Mouse (Mus musculus) small intestine, adult 2 months (tissue): ENCODE data around the gene Ecd.

ENCODE experiments used
- CTCF ChIP-seq: fragments of 200-500 bp; IDR thresholded peaks from 2 replicates; pipeline ENCODE4 v1.5.1; 2012; ENCODE audit warnings: low read depth, mild to moderate bottlenecking, control low read depth, inconsistent platforms, low read length, moderate library complexity, mixed read lengths; ENCODE audit not compliant: insufficient replicate concordance, insufficient read length; ENCODE audit errors: extremely low read depth
- POLR2A ChIP-seq: fragments of 200-500 bp; IDR thresholded peaks from 2 replicates; pipeline ENCODE4 v1.6.1; 2012; ENCODE audit warnings: low read depth, mild to moderate bottlenecking, control low read depth, inconsistent platforms, low read length, moderate library complexity

DNA sequence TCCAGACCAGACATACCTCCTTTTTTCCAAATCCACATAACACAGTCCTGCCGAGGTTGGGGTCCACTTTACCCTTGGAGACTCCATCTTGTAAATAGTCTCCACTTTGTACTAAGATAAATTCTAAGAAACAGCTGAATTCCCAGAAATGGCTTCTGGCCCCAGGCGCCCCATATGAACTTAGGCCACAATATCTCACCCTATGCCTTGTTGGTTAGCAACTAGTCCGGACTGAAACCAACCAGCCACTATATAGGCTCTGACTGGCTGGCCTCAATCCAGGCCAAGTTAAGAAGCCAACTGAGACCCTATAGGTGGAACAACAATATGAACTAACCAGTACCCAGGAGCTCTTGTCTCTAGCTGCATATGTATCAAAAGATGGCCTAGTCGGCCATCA is 44.4 kb upstream of the Ecd start:
- no peak for TF ChIP-seq POLR2A
- TF ChIP-seq CTCF = no peak
